Mouse (Mus musculus) left cerebral cortex, postnatal 25 days (tissue): ENCODE data around the gene Ttc28. TPM values are rescaled to one million over a fixed set of nuclear protein-coding genes. Genes with fewer than 3 reads are reported as not detected.

Experiments
- DNase-seq, 2 experiments: peaks; one replicate each; pipeline ENCODE4 v3.0.0; 2022; ENCODE audit warnings: low spot score in 2 of 2, mixed read lengths in 1 of 2
- intact Hi-C: fragments of 180-260 bp; cut with DNase I; formaldehyde crosslinking; loops from one replicate; pipeline ENCODE4 v1.15.1; 2025
- total RNA-seq, 2 experiments: library from RNA; stranded (reverse); gene quantifications; 2 replicates each; pipeline ENCODE4 v1.2.3; 2021

The Ttc28 gene
- total RNA-seq, 2 experiments from 2014 or later: 11.6 to 13.2 TPM

GRCm38 (mm10) chr5:110929306-110929705, 49.7 kb downstream of the Ttc28 start:
- DNase-seq: no peak
- intact Hi-C loops: no loop called here

GRCm38 (mm10) chr5:110936606-110937005, 57.0 kb downstream of the Ttc28 start:
- DNase-seq: no peak
- intact Hi-C loops: no loop called here

GRCm38 (mm10) chr5:110944326-110944725, 64.7 kb downstream of the Ttc28 start:
- intact Hi-C loops: no loop called here
- DNase-seq: no peak

GRCm38 (mm10) chr5:110948476-110949399, 69.1 kb downstream of the Ttc28 start:
- DNase-seq: no peak
- intact Hi-C loops: no loop called here

- intact Hi-C loops: no loop called here
Measured at GRCm38 (mm10) chr5:110949791-110950190, 70.2 kb downstream of the Ttc28 start.

GRCm38 (mm10) chr5:110958196-110958595, 78.6 kb downstream of the Ttc28 start:
- no peak for DNase-seq
- intact Hi-C loops: no loop called here

More at GRCm38 (mm10) chr5:110949791-110950190, 70.2 kb downstream of the Ttc28 start:
- DNase-seq: no peak

GRCm38 (mm10) chr5:110960067-110960466, 80.5 kb downstream of the Ttc28 start:
- DNase-seq: no peak
- intact Hi-C loops: no loop called here

- DNase-seq: no peak
- intact Hi-C loops: no loop called here
Measured at GRCm38 (mm10) chr5:110960890-110961289, 81.3 kb downstream of the Ttc28 start.

- DNase-seq: no peak
- intact Hi-C loops: no loop called here
Measured at GRCm38 (mm10) chr5:110967483-110968055, 88.0 kb downstream of the Ttc28 start.

- DNase-seq: no peak
- intact Hi-C loops: no loop called here
Measured at GRCm38 (mm10) chr5:110968566-110968965, 89.0 kb downstream of the Ttc28 start.

- intact Hi-C loops: no loop called here
- no peak for DNase-seq
Measured at GRCm38 (mm10) chr5:110970162-110970780, 90.7 kb downstream of the Ttc28 start.

- intact Hi-C loops: loop anchor here (5.0 kb wide), 1 partner anchor 286 kb away; no protein-coding TSS in a partner anchor
- DNase-seq: no peak
Measured at GRCm38 (mm10) chr5:110976721-110977120, 97.1 kb downstream of the Ttc28 start.

- intact Hi-C loops: loop anchor here (5.0 kb wide), 1 partner anchor 285 kb away; no protein-coding TSS in a partner anchor
- DNase-seq: no peak
Measured at GRCm38 (mm10) chr5:110977796-110978195, 98.2 kb downstream of the Ttc28 start.

- DNase-seq: peak; percentile 71 to 88
- intact Hi-C loops: loop anchor here (5.0 kb wide), 1 partner anchor 284 kb away; no protein-coding TSS in a partner anchor
Measured at GRCm38 (mm10) chr5:110978461-110978860, 98.9 kb downstream of the Ttc28 start.

- DNase-seq: peak; percentile 15 to 32
Measured at GRCm38 (mm10) chr5:110979011-110979860, 99.6 kb downstream of the Ttc28 start.

GRCm38 (mm10) chr5:110979861-110980346, 100.3 kb downstream of the Ttc28 start:
- DNase-seq: peak; percentile 24 to 28
- intact Hi-C loops: loop anchor here (5.0 kb wide), 1 partner anchor 282 kb away; no protein-coding TSS in a partner anchor

More at GRCm38 (mm10) chr5:110979011-110979860, 99.6 kb downstream of the Ttc28 start:
- intact Hi-C loops: loop anchor here (5.0 kb wide), 1 partner anchor 283 kb away; no protein-coding TSS in a partner anchor

GRCm38 (mm10) chr5:110980576-110980975, 101.0 kb downstream of the Ttc28 start:
- peak in 1 of 2 experiments; percentile 10 for DNase-seq
- intact Hi-C loops: no loop called here

- intact Hi-C loops: loop anchor here (2.0 kb wide), 1 partner anchor 226 kb away; no protein-coding TSS in a partner anchor
Measured at GRCm38 (mm10) chr5:110982436-110982835, 102.8 kb downstream of the Ttc28 start.

More at GRCm38 (mm10) chr5:110982436-110982835, 102.8 kb downstream of the Ttc28 start:
- peak in 1 of 2 experiments; percentile 28 for DNase-seq
